Mouse (Mus musculus): ENCODE measurements around the gene Per2.

- no peak for TF ChIP-seq CTCF (conservative IDR thresholded peaks at IDR 0.05; ENCODE audit: insufficient read depth, insufficient read length, low read depth, low read length)
- TF ChIP-seq POLR2A (IDR thresholded peaks at IDR 0.05; ENCODE audit: low read depth, low read length) = no peak
Observed at GRCm38 (mm10) chr1:91486165-91486564, 27.0 kb upstream of the Per2 start.
